Mouse (Mus musculus) stomach, postnatal 0 days (tissue): ENCODE measurements at regions not wholly inside any gene's neighbourhood (a gene's known extent, or its start where the extent isn't known, plus 50 kb on each side); places are given as distances from the start of the nearest gene placed in this dataset.

Experiments used
- CTCF ChIP-seq: IDR thresholded peaks from 2 replicates; pipeline ENCODE4 v1.5.1; 2016; ENCODE audit warnings: antibody characterized with exemption, low read depth, mild to moderate bottlenecking, moderate library complexity
- EP300 ChIP-seq: optimal IDR thresholded peaks from 2 replicates; pipeline ENCODE3; 2016; ENCODE audit warnings: antibody characterized with exemption

- peak; percentile 31 for TF ChIP-seq CTCF
- TF ChIP-seq EP300: no peak
Observed at GRCm38 (mm10) chr7:36585014-36585413, 112.9 kb upstream of the Tshz3 start.
